Mouse (Mus musculus) liver, postnatal 0 days (tissue): ENCODE data around the gene Zswim1. TPM values are rescaled to one million over a fixed set of nuclear protein-coding genes. Genes with fewer than 3 reads are reported as not detected.

Source experiments
- ATAC-seq: fragments of 200-750 bp; cut with Nextera tagmentation; 2 replicates; pipeline ENCODE4 v1.8.0; 2017; ENCODE audit warnings: mild to moderate bottlenecking, moderate library complexity
- DNase-seq: peaks from one replicate; pipeline ENCODE4 v3.0.0-alpha.2; 2016
- H3K27ac ChIP-seq: fragments of 300-500 bp; sonication (generic); 2 replicates; pipeline ENCODE4 v1.5.1; 2014; ENCODE audit warnings: antibody characterized with exemption, moderate library complexity, mild to moderate bottlenecking, low read depth
- H3K27me3 ChIP-seq: fragments of 300-500 bp; sonication (generic); 2 replicates; pipeline ENCODE4 v1.6.1; 2014; ENCODE audit warnings: low read length, control low read depth, mixed read lengths; ENCODE audit not compliant: insufficient read depth
- H3K36me3 ChIP-seq: fragments of 300-500 bp; sonication (generic); replicated peaks from 2 replicates; pipeline ENCODE4 v1.6.1; 2014; ENCODE audit warnings: mild to moderate bottlenecking, control low read depth, low read length, moderate library complexity, mixed read lengths; ENCODE audit not compliant: insufficient read depth
- H3K4me1 ChIP-seq: fragments of 300-500 bp; sonication (generic); 2 replicates; pipeline ENCODE4 v1.6.1; 2014; ENCODE audit warnings: antibody characterized with exemption, mild to moderate bottlenecking, control low read depth; ENCODE audit not compliant: insufficient read depth
- H3K4me2 ChIP-seq: fragments of 300-500 bp; sonication (generic); 2 replicates; pipeline ENCODE4 v1.6.1; 2014; ENCODE audit warnings: low read depth, mild to moderate bottlenecking, low read length, moderate library complexity, mixed read lengths
- H3K4me3 ChIP-seq: fragments of 300-500 bp; sonication (generic); 2 replicates; pipeline ENCODE4 v1.5.1; 2014; ENCODE audit warnings: low read depth, low read length
- H3K9ac ChIP-seq: fragments of 300-500 bp; sonication (generic); replicated peaks from 2 replicates; pipeline ENCODE4 v1.6.1; 2014; ENCODE audit warnings: mild to moderate bottlenecking, moderate library complexity
- H3K9me3 ChIP-seq: fragments of 300-500 bp; sonication (generic); 2 replicates; pipeline ENCODE4 v1.6.1; 2016; ENCODE audit warnings: mild to moderate bottlenecking, control low read depth, low read length, mixed read lengths
- CTCF ChIP-seq: sonication (generic); IDR thresholded peaks from 2 replicates; pipeline ENCODE4 v1.5.1; 2016; ENCODE audit warnings: antibody characterized with exemption, low read depth
- EP300 ChIP-seq: IDR thresholded peaks from 2 replicates; pipeline ENCODE4 v1.6.1; 2016; ENCODE audit warnings: antibody characterized with exemption, low read depth, mild to moderate bottlenecking
- WGBS: fragments of 180-500 bp; shearing (Covaris S2); extraction: QIAGEN DNeasy Blood & Tissue Kit; methylation state at CpG from one replicate; pipeline ENCODE4 v1.1.7; 2014; ENCODE audit not compliant: insufficient replicate concordance; 5-methylcytosine and 5-hydroxymethylcytosine counted together
- polyA plus RNA-seq: library from polyadenylated mRNA; unstranded; fragments of >200 nt; fragmentation: Nextera tagmentation; extraction: Ambion mirVana; gene quantifications from 2 replicates; pipeline ENCODE4 v1.2.1, GENCODE M21; 2015

Gene Zswim1
- polyA plus RNA-seq, 1 experiment from 2014 or later, result 3.1 TPM

DNA sequence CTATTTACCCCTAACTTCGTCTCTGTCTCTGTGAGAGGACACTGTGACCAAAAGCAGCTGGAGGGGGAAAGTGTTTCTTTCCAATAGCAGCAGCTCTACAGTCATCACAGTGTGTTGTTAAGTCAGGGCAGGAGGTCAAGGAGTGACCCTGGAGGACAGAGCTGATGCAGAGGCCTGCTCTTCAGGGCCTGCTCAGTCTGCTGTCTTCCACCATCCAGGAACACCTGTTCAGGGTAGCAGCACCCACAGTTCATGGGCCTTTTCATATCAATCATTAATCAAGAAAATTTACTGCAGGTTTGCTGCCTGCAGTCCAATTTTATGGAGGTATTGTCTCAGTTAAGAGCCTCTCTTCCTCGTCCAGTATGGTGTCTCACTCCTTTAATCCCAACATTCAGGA is 8.9 kb upstream of the Zswim1 start:
- no peak overlapping the region for H3K27ac ChIP-seq
- H3K9ac ChIP-seq, result no peak overlapping the region
- H3K9me3 ChIP-seq, result no peaks in the 10 kb centered on the region
- ATAC-seq (no peak), DNase-seq (no peak)
- H3K36me3 ChIP-seq, result peaks cover 11% of the 10 kb centered on the region
- TF ChIP-seq CTCF, result no peak
- TF ChIP-seq EP300, result no peak
- H3K4me3 ChIP-seq, result no peak overlapping the region
- H3K27me3 ChIP-seq, result no peaks in the 10 kb centered on the region
- H3K4me1 ChIP-seq, result peaks cover 3% of the 10 kb centered on the region; the same call in 1 of the 2 replicates
- no peak overlapping the region for H3K4me2 ChIP-seq
- WGBS, result 62% methylated on average over 2 of the region's 2 CpGs

GRCm38 (mm10) chr2:164815348-164815747 is 7.1 kb upstream of the Zswim1 start:
- peaks cover 3% of the 10 kb centered on the region; the same call in 1 of the 2 replicates for H3K4me1 ChIP-seq
- TF ChIP-seq EP300 (no peak), CTCF (no peak)
- H3K9ac ChIP-seq, result no peak overlapping the region
- peak; percentile 59 for ATAC-seq
- DNase-seq, result peak; percentile 20
- H3K27me3 ChIP-seq, result no peaks in the 10 kb centered on the region
- H3K4me2 ChIP-seq, result peak overlapping the region; percentile 4; the same call in 1 of the 2 replicates
- no peak overlapping the region for H3K4me3 ChIP-seq
- no peaks in the 10 kb centered on the region for H3K9me3 ChIP-seq
- H3K36me3 ChIP-seq, result peaks cover 6% of the 10 kb centered on the region
- WGBS, result 58% methylated on average over 5 of the region's 5 CpGs
- peak overlapping the region; percentile 67 for H3K27ac ChIP-seq

GRCm38 (mm10) chr2:164815821-164816220 is 6.7 kb upstream of the Zswim1 start:
- no peak for TF ChIP-seq CTCF
- TF ChIP-seq EP300, result peak; percentile 69
- DNase-seq (peak; percentile 27), ATAC-seq (peak; percentile 83)
- WGBS, result 62% methylated on average over 8 of the region's 8 CpGs
- Histone ChIP-seq H3K9ac (no peak overlapping the region), H3K27ac (peak overlapping the region; percentile 67; the same call in 1 of the 2 replicates), H3K4me3 (no peak overlapping the region), H3K36me3 (peaks cover 10% of the 10 kb centered on the region), H3K9me3 (no peaks in the 10 kb centered on the region), H3K4me1 (peaks cover 3% of the 10 kb centered on the region; the same call in 1 of the 2 replicates), H3K27me3 (no peaks in the 10 kb centered on the region), H3K4me2 (peak overlapping the region; percentile 4; the same call in 1 of the 2 replicates)

- WGBS, result 81% methylated on average over 6 of the region's 6 CpGs
- Histone ChIP-seq H3K27ac (no peak overlapping the region), H3K4me3 (no peak overlapping the region), H3K4me2 (no peak overlapping the region), H3K9ac (no peak overlapping the region), H3K9me3 (no peaks in the 10 kb centered on the region), H3K27me3 (no peaks in the 10 kb centered on the region), H3K4me1 (peaks cover 5% of the 10 kb centered on the region), H3K36me3 (peaks cover 17% of the 10 kb centered on the region)
- DNase-seq (no peak), ATAC-seq (no peak)
- TF ChIP-seq EP300, result no peak
- no peak for TF ChIP-seq CTCF
Measured at GRCm38 (mm10) chr2:164817206-164817605, 5.3 kb upstream of the Zswim1 start.

GRCm38 (mm10) chr2:164817703-164818102 is 4.8 kb upstream of the Zswim1 start:
- ATAC-seq (no peak), DNase-seq (no peak)
- Histone ChIP-seq H3K9ac (no peak overlapping the region), H3K4me2 (no peak overlapping the region), H3K27ac (no peak overlapping the region), H3K9me3 (no peaks in the 10 kb centered on the region), H3K4me3 (no peak overlapping the region), H3K27me3 (no peaks in the 10 kb centered on the region), H3K36me3 (peaks cover 12% of the 10 kb centered on the region), H3K4me1 (peaks cover 8% of the 10 kb centered on the region)
- no peak for TF ChIP-seq CTCF
- TF ChIP-seq EP300, result no peak
- 82% methylated on average over 5 of the region's 5 CpGs for WGBS

DNA sequence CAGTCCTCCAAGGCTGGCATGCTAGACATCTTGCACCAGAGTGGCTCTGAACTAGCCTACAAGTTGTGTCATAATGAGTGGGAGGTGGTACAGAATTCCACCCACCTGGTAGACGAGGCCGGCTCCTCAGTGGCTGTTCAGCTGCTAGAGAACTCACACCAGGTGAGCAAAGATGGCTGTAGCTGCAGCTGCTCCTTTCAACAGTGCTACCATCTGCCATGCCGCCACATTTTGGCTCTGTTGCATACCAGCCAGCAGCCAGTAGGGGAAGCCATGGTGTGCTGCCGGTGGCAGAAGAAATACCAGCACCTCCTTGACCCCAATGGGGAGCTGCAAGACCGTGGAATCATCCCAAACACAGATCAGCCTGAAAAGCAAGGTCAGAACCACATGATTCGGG is 1.4 kb upstream of the Zswim1 start:
- DNase-seq (no peak), ATAC-seq (no peak)
- H3K36me3 ChIP-seq, result peaks cover 21% of the 10 kb centered on the region; the same call in 1 of the 2 replicates
- no peaks in the 10 kb centered on the region for H3K9me3 ChIP-seq
- TF ChIP-seq CTCF (no peak), EP300 (no peak)
- peaks cover 14% of the 10 kb centered on the region for H3K4me1 ChIP-seq
- WGBS, result 83% methylated on average over 6 of the region's 6 CpGs
- H3K4me2 ChIP-seq, result no peak overlapping the region
- H3K27me3 ChIP-seq, result no peaks in the 10 kb centered on the region
- no peak overlapping the region for H3K27ac ChIP-seq
- H3K9ac ChIP-seq, result no peak overlapping the region
- no peak overlapping the region for H3K4me3 ChIP-seq
